Mouse (Mus musculus) frontal cortex, adult 2 months (tissue): Measurements from ENCODE around the gene Gm2237. TPM values are rescaled to one million over a fixed set of nuclear protein-coding genes. Genes with fewer than 3 reads are reported as not detected.
"Not testable (repeated sequence)": the region's sequence is repeated elsewhere in the genome, so short reads cannot be mapped to it uniquely, and the experiment has no call there.

Source experiments
- DNase-seq, 2 experiments: peaks; one replicate each; pipeline ENCODE4 v3.0.0; 2022; ENCODE audit warnings: low spot score in 1 of 2; ENCODE audit errors: extremely low spot score in 1 of 2
- polyA plus RNA-seq: library from polyadenylated mRNA; depleted of rRNA; stranded (reverse); fragments of >200 nt; gene quantifications from 2 replicates; pipeline ENCODE4 v1.2.3, GENCODE M21; 2012; rRNA removed

Gene Gm2237
- polyA plus RNA-seq: 3.1 and 8.8 TPM in 2 replicates

GRCm38 (mm10) chr14:19584804-19585667, at the start of gene Gm2237:
Gm2237 (minus strand) TSS chr14:19585135.
- DNase-seq: not testable (repeated sequence)

DNA sequence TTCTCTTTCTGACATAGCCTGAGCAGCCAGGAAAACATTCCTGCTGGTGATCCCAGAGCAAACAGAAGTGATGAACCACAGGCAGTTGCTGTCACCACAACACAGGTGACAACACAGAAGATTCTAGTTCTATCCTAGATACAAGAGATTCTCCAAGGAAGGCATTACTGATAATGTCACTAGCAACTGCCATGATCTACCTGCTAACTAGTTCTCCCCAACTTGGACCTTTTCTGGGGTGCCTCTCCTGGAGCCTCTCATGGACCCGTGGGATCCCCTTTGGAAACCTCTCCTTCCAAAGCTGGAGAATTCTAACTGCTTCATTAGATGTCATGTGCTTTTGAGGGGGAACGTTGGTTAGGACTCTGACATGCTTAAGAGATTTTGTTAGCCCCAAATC, 17.5 kb upstream of the Gm2237 start, which contains the start of gene Gm5458:
Gene Gm5458 (minus strand): TSS at position 101 of the 400 bp plus-strand sequence.
- DNase-seq: not testable (repeated sequence)

- not testable (repeated sequence) for DNase-seq
Observed at GRCm38 (mm10) chr14:19549863-19550262, 35.1 kb downstream of the Gm2237 start, which contains the start of gene Gm2244. Gm2244 (minus strand) TSS chr14:19549963.

Other genes starting within 250 kb of the Gm2237 start
- 0.38 TPM in 1 of 2 replicates, not detected in the other for gene Gm21738, start 166.2 kb downstream of the Gm2237 start, polyA plus RNA-seq
- gene Gm2244, start 35.2 kb downstream of the Gm2237 start, polyA plus RNA-seq: 0.10 and 0.11 TPM in 2 replicates
- gene Gm5458, start 17.4 kb upstream of the Gm2237 start, polyA plus RNA-seq: not detected in 2 replicates
- 4.6 and 5.7 TPM in 2 replicates for gene Nid2, start 166.1 kb upstream of the Gm2237 start, polyA plus RNA-seq
- gene Rtraf, start 238.7 kb upstream of the Gm2237 start, polyA plus RNA-seq: 67.3 and 68.3 TPM in 2 replicates